Mouse (Mus musculus) left cerebral cortex, postnatal 14 days (tissue): Measurements from ENCODE around the gene Prex1. TPM values are rescaled to one million over a fixed set of nuclear protein-coding genes. Genes with fewer than 3 reads are reported as not detected.

Experiments
- DNase-seq, 2 experiments: peaks; one replicate each; pipeline ENCODE4 v3.0.0; 2021 to 2022; ENCODE audit warnings: low spot score in 2 of 2, mixed read lengths in 1 of 2
- intact Hi-C: fragments of 180-260 bp; cut with DNase I; formaldehyde crosslinking; loops from one replicate; pipeline ENCODE4 v1.15.1; 2025
- total RNA-seq, 2 experiments: library from RNA; stranded (reverse); gene quantifications; 2 replicates each; pipeline ENCODE4 v1.2.3; 2021

Prex1 gene
- total RNA-seq, 2 experiments from 2014 or later, result 119 to 132 TPM

- DNase-seq, result no peak
- intact Hi-C loops, result no loop called here
Measured at GRCm38 (mm10) chr2:166667790-166668695, 45.6 kb downstream of the Prex1 start.

DNA sequence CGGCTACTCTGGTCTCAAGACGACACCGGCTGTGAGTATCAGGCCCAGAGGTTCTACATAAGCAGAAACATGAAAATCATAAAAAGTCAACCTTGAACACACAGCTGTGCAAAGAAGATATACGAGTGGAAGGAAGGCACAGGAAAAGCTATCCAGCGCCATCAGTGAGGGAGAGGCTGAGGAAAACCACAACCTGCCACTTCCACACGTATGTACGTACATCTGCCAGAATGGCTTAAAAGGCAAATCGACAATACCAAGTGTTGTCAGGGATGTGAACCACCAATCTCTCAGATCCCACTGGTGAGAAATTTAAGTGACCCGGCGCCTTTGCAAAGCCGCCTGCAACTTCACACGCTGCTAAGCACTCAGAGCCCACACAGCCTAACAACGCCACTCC lies 47.5 kb downstream of the Prex1 start:
- DNase-seq, result no peak
- intact Hi-C loops, result no loop called here

DNA sequence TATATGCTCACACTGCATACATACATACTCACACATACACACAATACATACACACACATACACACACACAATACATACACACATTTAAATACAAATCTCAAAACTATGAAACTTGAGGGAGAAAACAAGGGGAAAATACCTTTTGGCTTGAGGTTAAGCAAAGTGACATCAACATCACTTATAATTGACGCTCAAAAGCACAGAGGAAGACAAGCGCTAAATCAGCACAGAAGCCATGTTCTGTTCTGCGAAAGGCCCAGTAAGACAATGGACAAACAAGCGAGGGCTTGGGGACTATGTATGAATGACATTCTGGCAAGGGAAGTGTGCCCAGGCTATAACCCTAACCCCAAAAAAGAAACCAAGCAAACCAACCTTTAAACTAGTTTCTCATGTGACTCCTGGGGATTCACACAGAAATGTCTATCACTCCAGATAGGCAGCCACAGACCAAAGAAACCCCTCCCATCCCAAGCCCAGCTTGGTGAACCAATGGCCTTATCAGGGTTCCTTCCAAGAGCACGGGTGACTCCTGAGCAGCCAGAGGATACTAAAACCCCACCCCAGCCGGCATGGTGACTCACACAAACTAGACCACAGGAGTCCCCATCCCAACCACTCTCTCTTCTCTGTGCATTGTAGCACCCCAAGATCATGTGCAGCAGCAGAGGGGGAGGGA lies 48.2 kb downstream of the Prex1 start:
- intact Hi-C loops, result no loop called here
- no peak for DNase-seq

- peak; percentile 50 to 61 for DNase-seq
- intact Hi-C loops, result no loop called here
Measured at GRCm38 (mm10) chr2:166664506-166664905, 49.1 kb downstream of the Prex1 start.

DNA sequence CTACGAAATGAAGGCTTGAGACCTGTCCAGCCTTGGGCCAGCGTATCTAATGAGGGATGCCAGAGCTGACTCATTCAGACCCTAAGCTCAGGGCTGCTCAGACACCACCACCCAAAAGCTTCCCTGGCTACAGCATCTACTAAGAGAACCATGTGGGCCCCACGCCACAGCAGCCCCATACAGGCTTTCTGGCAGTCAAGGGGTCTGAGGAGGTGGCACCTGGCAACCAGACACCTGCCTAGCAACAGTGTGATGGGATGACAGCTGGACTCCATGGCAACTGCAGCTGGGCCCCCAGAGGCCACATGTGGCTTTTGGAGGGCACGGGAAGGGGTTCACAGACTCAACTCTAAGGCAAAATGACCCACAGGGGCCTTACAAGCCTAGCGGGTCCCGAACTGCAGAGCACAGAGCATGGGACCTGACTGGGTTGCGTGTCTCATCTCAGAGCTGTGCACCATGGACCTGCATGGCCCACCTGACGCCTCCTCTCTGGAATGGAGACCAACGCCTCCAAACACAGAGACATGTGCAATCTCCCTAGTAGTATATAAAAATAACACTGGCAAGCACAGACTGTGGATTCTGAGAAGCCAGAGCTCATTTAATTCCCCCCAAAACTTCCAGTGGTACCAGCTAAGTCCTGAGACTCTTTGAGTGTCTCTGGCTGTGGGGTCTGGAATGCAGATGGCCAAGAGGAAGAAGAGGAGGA lies 50.2 kb downstream of the Prex1 start:
- no peak for DNase-seq
- intact Hi-C loops, result no loop called here

GRCm38 (mm10) chr2:166662595-166663160 lies 51.0 kb downstream of the Prex1 start:
- intact Hi-C loops, result no loop called here
- DNase-seq, result peak in 1 of 2 experiments; percentile 60

DNA sequence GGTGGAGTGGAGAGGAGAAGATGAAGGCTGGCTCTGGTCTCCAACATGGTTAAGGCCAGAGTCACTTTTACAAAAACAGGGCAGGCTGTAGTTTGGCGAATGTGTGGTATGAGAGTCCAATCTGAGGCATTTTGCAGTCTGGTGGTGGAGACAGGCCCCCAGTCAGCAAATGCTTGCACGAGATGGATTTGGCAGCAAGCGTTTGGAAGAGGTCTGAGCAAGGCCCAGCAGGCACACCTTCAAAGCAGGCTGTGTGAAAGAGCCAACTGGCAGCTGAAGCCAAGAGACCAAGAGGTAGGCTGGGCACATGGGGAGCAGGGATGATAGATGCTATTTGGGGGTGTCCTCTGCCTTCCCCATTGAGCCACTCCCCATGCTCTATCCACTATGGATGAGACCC lies 51.7 kb downstream of the Prex1 start:
- DNase-seq, result no peak

GRCm38 (mm10) chr2:166661498-166661897 lies 52.1 kb downstream of the Prex1 start:
- no peak for DNase-seq
- intact Hi-C loops, result no loop called here

More for the DNA sequence above, 51.7 kb downstream of the Prex1 start:
- intact Hi-C loops, result no loop called here

DNA sequence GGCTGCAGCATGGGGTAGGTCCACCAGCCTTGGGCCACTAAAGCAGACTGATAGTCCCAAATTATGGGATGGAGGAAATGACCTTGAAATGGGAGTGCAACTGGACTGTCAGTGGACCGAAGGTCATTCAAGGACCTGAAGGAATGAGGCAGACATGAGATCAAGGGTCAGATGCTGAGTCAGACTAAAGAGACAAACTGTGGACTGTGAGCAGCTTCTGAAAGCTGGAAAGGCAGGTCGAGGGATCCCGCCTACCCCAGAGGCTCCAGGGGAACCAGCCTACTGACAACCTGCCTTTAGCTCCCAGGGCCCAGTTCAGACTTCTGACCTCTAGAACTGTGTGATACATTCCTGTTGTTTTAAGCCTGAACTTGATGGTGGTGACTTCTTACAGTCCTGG lies 55.3 kb downstream of the Prex1 start:
- DNase-seq, result no peak
- intact Hi-C loops, result no loop called here

DNA sequence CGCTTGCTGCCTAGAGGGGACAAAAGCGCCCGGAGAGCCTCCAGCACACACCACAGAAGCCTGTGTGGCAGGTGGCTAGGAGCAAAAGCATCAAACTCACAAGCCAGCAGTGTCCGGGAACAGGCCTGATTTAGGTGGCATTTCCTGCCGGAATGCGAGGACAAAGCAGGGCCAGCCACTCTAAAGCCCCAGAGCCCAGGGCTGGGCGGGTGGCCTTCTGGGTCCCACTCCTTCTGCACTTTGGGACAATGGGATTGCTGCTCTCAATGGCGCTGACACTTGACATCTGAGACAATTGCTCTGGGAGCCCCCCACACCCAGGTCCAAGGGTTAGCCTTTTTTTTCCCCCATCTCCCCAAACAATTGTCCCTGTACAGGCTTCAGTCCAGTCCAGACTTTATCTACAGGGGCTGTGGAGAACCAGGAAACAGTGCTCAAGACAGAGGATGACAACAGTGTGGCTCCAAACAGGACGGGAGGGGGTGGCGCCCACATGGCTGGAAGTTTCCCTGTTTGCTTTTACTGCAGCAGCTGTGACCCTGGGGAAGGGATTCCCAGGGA lies 56.1 kb downstream of the Prex1 start:
- no peak for DNase-seq
- intact Hi-C loops, result no loop called here

- DNase-seq, result no peak
- intact Hi-C loops, result no loop called here
Measured at GRCm38 (mm10) chr2:166656630-166657029, 57.0 kb downstream of the Prex1 start.

DNA sequence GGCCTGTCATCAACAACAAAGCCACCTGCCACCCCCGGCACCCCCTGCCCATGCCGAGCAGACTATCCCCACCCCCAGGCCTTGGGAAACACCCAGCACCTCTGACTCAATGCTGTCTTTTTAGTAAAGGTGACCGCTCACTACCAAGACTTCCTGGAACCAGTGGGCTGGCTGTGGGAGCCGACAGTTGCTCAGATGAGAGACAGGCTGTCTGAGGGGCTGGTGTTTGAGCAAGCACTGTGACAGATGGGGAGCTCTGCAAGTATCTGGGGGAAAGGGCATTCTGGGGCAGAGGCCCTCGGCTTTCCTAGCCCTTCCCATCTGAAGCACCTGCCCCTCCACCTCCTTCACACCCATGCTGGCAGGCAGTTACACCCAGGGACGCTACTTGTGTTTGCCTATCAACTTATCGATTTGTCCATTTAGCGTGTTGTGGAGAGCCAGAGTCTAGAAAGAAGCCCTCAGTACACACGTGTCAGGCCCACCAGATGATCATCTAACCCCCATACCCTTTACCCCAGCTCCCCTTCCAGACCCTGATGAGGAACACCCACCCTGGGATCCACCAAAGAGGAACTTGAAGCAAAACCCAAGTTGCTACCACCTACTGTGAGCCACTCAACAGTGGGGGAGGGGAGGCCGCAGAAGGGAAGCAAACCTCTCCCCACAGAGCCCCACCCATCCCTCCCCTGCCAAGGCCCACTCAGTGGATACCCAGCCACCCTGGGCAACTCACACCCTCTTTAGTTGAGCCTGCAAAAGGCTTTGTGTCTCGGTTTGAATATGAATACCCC lies 57.7 kb downstream of the Prex1 start:
- no peak for DNase-seq
- intact Hi-C loops, result no loop called here

DNA sequence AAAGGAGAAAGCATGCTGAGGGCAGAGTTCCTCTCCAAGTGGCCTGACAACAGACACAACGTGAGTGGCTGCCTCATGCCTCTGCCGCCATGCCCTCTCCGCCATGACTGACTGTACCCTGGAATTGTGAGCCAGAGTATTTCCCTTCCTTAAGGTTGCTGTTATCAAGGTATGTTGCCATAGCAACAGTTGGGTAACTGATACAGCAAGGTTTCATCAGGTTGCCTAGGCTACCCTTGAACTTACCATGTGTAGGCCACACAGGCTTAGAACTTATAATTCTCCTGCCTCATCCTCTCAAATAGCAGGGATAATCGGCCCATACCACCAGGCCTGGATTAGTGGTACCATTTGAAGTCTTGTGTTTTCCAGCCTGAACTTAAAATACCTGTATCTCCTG lies 58.3 kb downstream of the Prex1 start:
- DNase-seq, result no peak
- intact Hi-C loops, result no loop called here

DNA sequence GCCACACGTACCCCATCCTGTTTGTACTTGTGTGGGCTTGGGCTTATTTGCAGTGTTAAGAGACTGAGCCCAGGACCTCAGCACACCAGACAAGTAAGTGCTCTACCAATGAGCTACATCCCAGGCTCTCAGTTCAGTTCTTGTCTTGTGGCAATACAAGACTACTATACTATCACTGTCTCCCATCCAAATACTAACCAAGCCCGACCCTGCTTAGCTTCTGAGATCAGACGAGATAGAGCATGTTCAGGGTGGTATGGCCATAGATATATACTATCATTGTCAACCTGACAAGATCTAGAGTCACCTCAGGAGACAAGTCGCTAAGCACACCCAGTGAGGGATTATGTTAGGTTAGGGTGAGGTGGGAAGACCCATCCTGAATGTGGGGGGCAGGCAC lies 58.8 kb downstream of the Prex1 start:
- intact Hi-C loops, result loop anchor here (5.0 kb wide), 1 partner anchor 127 kb away; no protein-coding TSS in a partner anchor
- no peak for DNase-seq

DNA sequence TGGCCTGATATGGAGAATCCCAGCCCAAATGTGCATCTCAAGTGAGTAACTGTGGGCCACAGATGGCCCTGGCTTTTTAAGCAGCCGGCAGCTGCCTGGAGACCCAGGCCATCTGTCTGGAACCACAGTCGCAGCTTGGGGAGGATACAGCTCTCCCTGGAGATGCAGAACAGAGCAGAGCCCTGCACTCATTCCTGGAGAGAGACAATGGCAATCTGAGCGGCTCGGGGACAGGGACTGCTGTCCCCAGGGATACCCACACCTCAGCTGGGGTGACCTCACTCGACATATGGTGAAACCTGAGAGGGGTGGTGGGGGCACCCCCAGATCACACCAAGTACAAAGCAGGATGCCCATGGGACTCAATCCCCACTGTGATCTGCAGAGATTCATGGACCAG lies 60.1 kb downstream of the Prex1 start:
- no peak for DNase-seq
- intact Hi-C loops, result loop anchor here (5.0 kb wide), 1 partner anchor 129 kb away; no protein-coding TSS in a partner anchor

DNA sequence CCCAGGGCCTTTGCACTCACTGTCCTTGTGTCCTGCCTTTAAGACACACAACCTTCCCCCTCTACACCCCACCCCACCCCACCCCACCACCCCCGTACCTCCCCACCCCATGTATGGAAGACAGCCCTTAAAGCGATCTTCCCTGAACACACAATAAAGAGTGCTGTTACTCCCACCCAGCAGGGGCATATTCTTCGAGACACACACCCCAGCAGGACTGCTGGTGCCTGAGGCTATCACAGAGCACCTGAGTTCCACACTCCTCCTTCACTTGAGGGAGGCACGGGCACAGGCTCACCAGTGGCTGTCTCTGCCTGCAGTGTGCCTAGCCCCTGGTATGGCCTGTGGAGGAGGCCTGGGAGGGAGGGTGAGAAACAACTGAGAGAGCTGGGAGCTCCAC lies 61.0 kb downstream of the Prex1 start:
- no peak for DNase-seq
- intact Hi-C loops, result loop anchor here (5.0 kb wide), 1 partner anchor 130 kb away; no protein-coding TSS in a partner anchor

GRCm38 (mm10) chr2:166651317-166652030 lies 62.2 kb downstream of the Prex1 start:
- intact Hi-C loops, result loop anchor here (5.0 kb wide), 1 partner anchor 131 kb away; no protein-coding TSS in a partner anchor
- DNase-seq, result no peak

- DNase-seq, result peak; percentile 46 to 79
- intact Hi-C loops, result loop anchor here (5.0 kb wide), 1 partner anchor 132 kb away; no protein-coding TSS in a partner anchor
Measured at GRCm38 (mm10) chr2:166650414-166650813, 63.2 kb downstream of the Prex1 start.
